Mouse (Mus musculus) C2C12 (cell line): ENCODE data around the gene Frmd8.

ENCODE experiments used
- CTCF ChIP-seq: IDR thresholded peaks from one replicate; pipeline ENCODE4 v1.5.1; 2011; ENCODE audit not compliant: control insufficient read depth, insufficient read depth, insufficient read length
- MAX ChIP-seq: IDR thresholded peaks from one replicate; pipeline ENCODE4 v1.6.1; 2011; ENCODE audit warnings: mild to moderate bottlenecking, control low read depth
- USF1 ChIP-seq: IDR thresholded peaks from one replicate; pipeline ENCODE4 v1.6.1; 2011; ENCODE audit warnings: low read depth, mild to moderate bottlenecking, control low read depth, moderate library complexity

GRCm38 (mm10) chr19:5822174-5822833 lies 52.8 kb downstream of the Frmd8 start:
- TF ChIP-seq MAX (no peak), CTCF (no peak), USF1 (no peak)
